Mouse (Mus musculus): ENCODE measurements around the gene Prickle2.

GRCm38 (mm10) chr6:92381085-92381484 is 324.9 kb downstream of the Prickle2 start:
- TF ChIP-seq CTCF (IDR thresholded peaks at IDR 0.05; ENCODE audit: low read depth, low read length) = no peak
- TF ChIP-seq TAL1 (conservative IDR thresholded peaks at IDR 0.05; ENCODE audit: low read depth, low read length) = no peak
- no peak for TF ChIP-seq GATA1 (IDR thresholded peaks at IDR 0.05; ENCODE audit: borderline replicate concordance, low read length)

Measured in G1E (cell line).